Mouse (Mus musculus) MEL (cell line): Measurements from ENCODE around the gene Col9a1. TPM values are rescaled to one million over a fixed set of nuclear protein-coding genes. Genes with fewer than 3 reads are reported as not detected.
A peak's percentile ranks its signal among the peaks of the same experiment; 100 is the strongest.

Experiments
- DNase-seq: peaks from one replicate; pipeline ENCODE4 v3.0.0; 2011; ENCODE audit warnings: low read depth, low spot score
- H3K27ac ChIP-seq: 2 replicates; pipeline ENCODE4 v1.5.1; 2012; ENCODE audit warnings: low read depth, mild to moderate bottlenecking, control low read depth, low read length, moderate library complexity; ENCODE audit not compliant: control insufficient read depth
- H3K27me3 ChIP-seq, 2 experiments: fragments of 150-350 bp in 1 of 2; sonication (generic) in 1 of 2; 2 replicates each; pipeline ENCODE4 v1.6.1; 2012; ENCODE audit warnings: low read length in 2 of 2, mild to moderate bottlenecking in 2 of 2, improper control_type of control experiment in 1 of 2, moderate library complexity in 1 of 2; ENCODE audit not compliant: insufficient read depth in 2 of 2, control insufficient read depth in 1 of 2
- H3K36me3 ChIP-seq, 2 experiments: 2 replicates each; pipeline ENCODE4 v1.6.1; 2012 to 2014; ENCODE audit warnings: low read length in 2 of 2, improper control_type of control experiment in 1 of 2, inconsistent platforms in 1 of 2, mild to moderate bottlenecking in 1 of 2; ENCODE audit not compliant: insufficient read depth in 2 of 2, control insufficient read depth in 1 of 2
- H3K4me1 ChIP-seq, 2 experiments: fragments of 150-350 bp in 1 of 2; sonication (generic) in 1 of 2; 2 replicates each; pipeline ENCODE4 v1.6.1; 2012; ENCODE audit warnings: low read length in 2 of 2, improper control_type of control experiment in 1 of 2, mild to moderate bottlenecking in 1 of 2; ENCODE audit not compliant: insufficient read depth in 2 of 2, control insufficient read depth in 1 of 2
- H3K4me3 ChIP-seq, 2 experiments: fragments of 150-350 bp in 1 of 2; sonication (generic) in 1 of 2; 2 replicates each; pipeline ENCODE4 v1.5.1; 2012; ENCODE audit warnings: low read depth in 2 of 2, low read length in 2 of 2, mild to moderate bottlenecking in 2 of 2, moderate library complexity in 2 of 2, control low read depth in 1 of 2, improper control_type of control experiment in 1 of 2; ENCODE audit not compliant: control insufficient read depth in 1 of 2, insufficient read depth in 1 of 2
- H3K79me2 ChIP-seq: 2 replicates; pipeline ENCODE4 v1.6.1; 2012; ENCODE audit warnings: mild to moderate bottlenecking, low read length, moderate library complexity; ENCODE audit not compliant: control insufficient read depth, poor library complexity, insufficient read depth
- H3K9ac ChIP-seq: 2 replicates; pipeline ENCODE4 v1.6.1; 2012; ENCODE audit warnings: low read depth, mild to moderate bottlenecking, control low read depth, low read length, moderate library complexity; ENCODE audit not compliant: control insufficient read depth, poor library complexity, severe bottlenecking
- H3K9me3 ChIP-seq: fragments of 150-350 bp; sonication (generic); replicated peaks from 2 replicates; pipeline ENCODE4 v1.6.1; 2012; ENCODE audit warnings: mild to moderate bottlenecking, low read length, improper control_type of control experiment, moderate library complexity; ENCODE audit not compliant: insufficient read depth
- BHLHE40 ChIP-seq: IDR thresholded peaks from 2 replicates; pipeline ENCODE4 v1.6.1; 2012; ENCODE audit warnings: low read depth, mild to moderate bottlenecking, inconsistent platforms, low read length, improper control_type of control experiment, borderline replicate concordance
- CHD1 ChIP-seq: IDR thresholded peaks from 2 replicates; pipeline ENCODE4 v1.6.1; 2012; ENCODE audit warnings: low read depth, mild to moderate bottlenecking, inconsistent platforms, low read length, improper control_type of control experiment
- CHD2 ChIP-seq: IDR thresholded peaks from 2 replicates; pipeline ENCODE4 v1.6.1; 2011; ENCODE audit warnings: low read length, improper control_type of control experiment
- CTCF ChIP-seq, 3 experiments: IDR thresholded peaks in 2 of 3; conservative IDR thresholded peaks in 1 of 3; 2 replicates each; pipeline ENCODE4 v1.5.1; 2011 to 2012; ENCODE audit warnings: low read length in 3 of 3, low read depth in 2 of 3, mild to moderate bottlenecking in 2 of 3, improper control_type of control experiment in 1 of 3, inconsistent platforms in 1 of 3, mixed read lengths in 1 of 3, moderate library complexity in 1 of 3; ENCODE audit not compliant: control insufficient read depth in 1 of 3, insufficient read depth in 1 of 3, poor library complexity in 1 of 3, severe bottlenecking in 1 of 3
- E2F4 ChIP-seq: IDR thresholded peaks from 2 replicates; pipeline ENCODE4 v1.6.1; 2011; ENCODE audit warnings: low read depth, low read length, improper control_type of control experiment, borderline replicate concordance
- ELF1 ChIP-seq: IDR thresholded peaks from 2 replicates; pipeline ENCODE4 v1.6.1; 2014; ENCODE audit warnings: low read depth, mild to moderate bottlenecking, inconsistent platforms, low read length, improper control_type of control experiment, moderate library complexity
- EP300 ChIP-seq, 2 experiments: IDR thresholded peaks; 2 replicates each; pipeline ENCODE4 v1.6.1; 2011; ENCODE audit warnings: improper control_type of control experiment in 2 of 2, low read length in 2 of 2, low read depth in 1 of 2, mild to moderate bottlenecking in 1 of 2
- HCFC1 ChIP-seq: IDR thresholded peaks from 2 replicates; pipeline ENCODE4 v1.6.1; 2012; ENCODE audit warnings: low read depth, mild to moderate bottlenecking, inconsistent platforms, low read length, improper control_type of control experiment, moderate library complexity
- KAT2A ChIP-seq: conservative IDR thresholded peaks from 2 replicates; pipeline ENCODE4 v1.6.1; 2012; ENCODE audit warnings: low read depth, low read length, improper control_type of control experiment, inconsistent platforms
- MAZ ChIP-seq: IDR thresholded peaks from 2 replicates; pipeline ENCODE4 v1.6.1; 2012; ENCODE audit warnings: low read depth, mild to moderate bottlenecking, inconsistent platforms, low read length, improper control_type of control experiment
- MEF2A ChIP-seq: IDR thresholded peaks from 2 replicates; pipeline ENCODE4 v1.6.1; 2014; ENCODE audit warnings: low read depth, mild to moderate bottlenecking, inconsistent platforms, low read length, improper control_type of control experiment; ENCODE audit not compliant: poor library complexity, insufficient replicate concordance, severe bottlenecking; ENCODE audit errors: extremely low read depth
- MYC ChIP-seq: IDR thresholded peaks from 2 replicates; pipeline ENCODE4 v1.6.1; 2011; ENCODE audit warnings: low read depth, mild to moderate bottlenecking, low read length, improper control_type of control experiment, moderate library complexity
- POLR2A ChIP-seq, 2 experiments: IDR thresholded peaks; 2 replicates each; pipeline ENCODE4 v1.6.1; 2011 to 2012; ENCODE audit warnings: low read length in 2 of 2, mild to moderate bottlenecking in 2 of 2, control low read depth in 1 of 2, improper control_type of control experiment in 1 of 2, low read depth in 1 of 2, moderate library complexity in 1 of 2; ENCODE audit not compliant: control insufficient read depth in 1 of 2, insufficient read depth in 1 of 2, poor library complexity in 1 of 2
- POLR2AphosphoS5 ChIP-seq: IDR thresholded peaks from 2 replicates; pipeline ENCODE4 v1.6.1; 2012; ENCODE audit warnings: low read depth, borderline replicate concordance, mild to moderate bottlenecking, inconsistent platforms, low read length, moderate library complexity, mixed read lengths
- RAD21 ChIP-seq: IDR thresholded peaks from 2 replicates; pipeline ENCODE4 v1.6.1; 2011; ENCODE audit warnings: mild to moderate bottlenecking, low read depth, low read length, improper control_type of control experiment
- RCOR1 ChIP-seq: IDR thresholded peaks from 2 replicates; pipeline ENCODE4 v1.6.1; 2012; ENCODE audit warnings: low read depth, mild to moderate bottlenecking, inconsistent platforms, low read length, improper control_type of control experiment
- SIN3A ChIP-seq: IDR thresholded peaks from 2 replicates; pipeline ENCODE4 v1.6.1; 2012; ENCODE audit warnings: low read length, improper control_type of control experiment, inconsistent platforms
- SMC3 ChIP-seq: IDR thresholded peaks from 2 replicates; pipeline ENCODE4 v1.6.1; 2011; ENCODE audit warnings: low read depth, low read length, improper control_type of control experiment
- TAL1 ChIP-seq: IDR thresholded peaks from 2 replicates; pipeline ENCODE4 v1.6.1; 2012; ENCODE audit warnings: mild to moderate bottlenecking, inconsistent platforms, low read length, moderate library complexity, mixed read lengths
- TBP ChIP-seq: IDR thresholded peaks from 2 replicates; pipeline ENCODE4 v1.8.0; 2011; ENCODE audit warnings: low read depth, low read length, improper control_type of control experiment
- USF1 ChIP-seq: IDR thresholded peaks from 2 replicates; pipeline ENCODE4 v1.6.1; 2014; ENCODE audit warnings: low read depth, mild to moderate bottlenecking, inconsistent platforms, low read length, improper control_type of control experiment, moderate library complexity
- USF2 ChIP-seq, 2 experiments: IDR thresholded peaks; 2 replicates each; pipeline ENCODE4 v1.6.1; 2011 to 2012; ENCODE audit warnings: improper control_type of control experiment in 2 of 2, low read length in 2 of 2, borderline replicate concordance in 1 of 2, inconsistent platforms in 1 of 2, low read depth in 1 of 2, mild to moderate bottlenecking in 1 of 2; ENCODE audit not compliant: insufficient read depth in 1 of 2
- ZC3H11A ChIP-seq: IDR thresholded peaks from 2 replicates; pipeline ENCODE4 v1.6.1; 2012; ENCODE audit warnings: low read depth, mild to moderate bottlenecking, inconsistent platforms, low read length, improper control_type of control experiment
- ZMIZ1 ChIP-seq: IDR thresholded peaks from 2 replicates; pipeline ENCODE4 v1.6.1; 2012; ENCODE audit warnings: low read depth, mild to moderate bottlenecking, inconsistent platforms, low read length, improper control_type of control experiment, moderate library complexity
- ZNF384 ChIP-seq: IDR thresholded peaks from 2 replicates; pipeline ENCODE4 v1.6.1; 2012; ENCODE audit warnings: low read depth, mild to moderate bottlenecking, inconsistent platforms, low read length, improper control_type of control experiment
- polyA plus RNA-seq, 2 experiments: library from polyadenylated mRNA; stranded (reverse) in 1 of 2; unstranded in 1 of 2; fragments of >175 nt in 1 of 2; fragments of >200 nt in 1 of 2; gene quantifications; 2 replicates each; pipeline versions ENCODE4 v1.2.1 to v1.2.4; 2012; ENCODE audit warnings: low replicate concordance in 2 of 2, low read depth in 1 of 2; ENCODE audit not compliant: insufficient read length in 2 of 2, insufficient read depth in 1 of 2, missing spikeins in 1 of 2
- total RNA-seq: library from RNA; depleted of rRNA; stranded (reverse); fragments of 300-350 nt; gene quantifications from 2 replicates; pipeline ENCODE4 v1.2.3, GENCODE M21; 2012

Gene Col9a1
- total and polyA plus RNA-seq, 3 experiments = not detected

GRCm38 (mm10) chr1:24157751-24158150, 19.7 kb upstream of the Col9a1 start:
- TF ChIP-seq ELF1 (no peak), MEF2A (no peak), ZNF384 (no peak), EP300 (IDR thresholded peaks at IDR 0.05; ENCODE audit: low read depth in 1 of 2, low read length in 2 of 2) (no peak), MAZ (no peak), ZMIZ1 (no peak), CHD2 (no peak), KAT2A (no peak), SIN3A (no peak), CHD1 (no peak)
- Histone ChIP-seq H3K27me3 (no peaks in the 10 kb centered on the region), H3K4me1 (no peaks in the 10 kb centered on the region), H3K9ac (no peak overlapping the region), H3K27ac (no peak overlapping the region), H3K4me3 (no peak overlapping the region), H3K36me3 (no peaks in the 10 kb centered on the region), H3K9me3 (no peaks in the 10 kb centered on the region), H3K79me2 (no peaks in the 10 kb centered on the region)
- DNase-seq = no peak

- no peak for DNase-seq
These were observed 8.0 kb upstream of the Col9a1 start for GRCm38 (mm10) chr1:24169410-24169809.

GRCm38 (mm10) chr1:24171205-24171866, 6.1 kb upstream of the Col9a1 start:
- Histone ChIP-seq H3K36me3 (no peaks in the 10 kb centered on the region), H3K9me3 (no peaks in the 10 kb centered on the region), H3K79me2 (no peaks in the 10 kb centered on the region), H3K27me3 (no peaks in the 10 kb centered on the region), H3K27ac (no peak overlapping the region), H3K9ac (no peak overlapping the region), H3K4me3 (no peak overlapping the region), H3K4me1 (no peaks in the 10 kb centered on the region)
- peak; percentile 54 for DNase-seq
- TF ChIP-seq TBP (no peak), USF1 (no peak), BHLHE40 (no peak), RAD21 (peak; percentile 72), E2F4 (no peak), POLR2AphosphoS5 (no peak), USF2 (IDR thresholded peaks at IDR 0.05; ENCODE audit: borderline replicate concordance in 1 of 2, insufficient read depth in 1 of 2, low read depth in 1 of 2, low read length in 2 of 2) (no peak), TAL1 (no peak), MAZ (no peak), SMC3 (peak; percentile 71), HCFC1 (no peak), CHD2 (no peak), POLR2A (IDR thresholded peaks at IDR 0.05; ENCODE audit: control insufficient read depth in 1 of 2, insufficient read depth in 1 of 2, low read depth in 1 of 2, low read length in 2 of 2, poor library complexity in 1 of 2) (no peak), ZC3H11A (peak; percentile 51), ZMIZ1 (no peak), RCOR1 (no peak), CTCF (IDR thresholded peaks at IDR 0.05 in 2 of 3, conservative IDR thresholded peaks at IDR 0.05 in 1 of 3; ENCODE audit: control insufficient read depth in 1 of 3, insufficient read depth in 1 of 3, low read depth in 2 of 3, low read length in 3 of 3, poor library complexity in 1 of 3, severe bottlenecking in 1 of 3) (peak; percentile 44 to 72 (median 51))

More at GRCm38 (mm10) chr1:24169410-24169809, 8.0 kb upstream of the Col9a1 start:
- no peaks in the 10 kb centered on the region for H3K36me3 ChIP-seq
- TF ChIP-seq MYC (no peak), ZNF384 (no peak), USF2 (IDR thresholded peaks at IDR 0.05; ENCODE audit: borderline replicate concordance in 1 of 2, insufficient read depth in 1 of 2, low read depth in 1 of 2, low read length in 2 of 2) (no peak), EP300 (IDR thresholded peaks at IDR 0.05; ENCODE audit: low read depth in 1 of 2, low read length in 2 of 2) (no peak), CHD1 (no peak)
- no peak overlapping the region for H3K9ac ChIP-seq
- H3K4me1 ChIP-seq = no peaks in the 10 kb centered on the region
- no peak overlapping the region for H3K4me3 ChIP-seq
- H3K9me3 ChIP-seq = no peaks in the 10 kb centered on the region
- no peaks in the 10 kb centered on the region for H3K79me2 ChIP-seq
- H3K27me3 ChIP-seq = no peaks in the 10 kb centered on the region
- H3K27ac ChIP-seq = no peak overlapping the region
